Mouse (Mus musculus) erythroblast, embryonic 14.5 days (primary cell): Measurements from ENCODE around the gene 1700102P08Rik.

Experiments
- GATA1 ChIP-seq: IDR thresholded peaks from 2 replicates; pipeline ENCODE4 v1.6.1; 2012; ENCODE audit warnings: low read length, inconsistent platforms, mixed read lengths
- TAL1 ChIP-seq: IDR thresholded peaks from 3 replicates; pipeline ENCODE4 v1.6.1; 2012; ENCODE audit warnings: low read length, inconsistent platforms, mixed read lengths

DNA sequence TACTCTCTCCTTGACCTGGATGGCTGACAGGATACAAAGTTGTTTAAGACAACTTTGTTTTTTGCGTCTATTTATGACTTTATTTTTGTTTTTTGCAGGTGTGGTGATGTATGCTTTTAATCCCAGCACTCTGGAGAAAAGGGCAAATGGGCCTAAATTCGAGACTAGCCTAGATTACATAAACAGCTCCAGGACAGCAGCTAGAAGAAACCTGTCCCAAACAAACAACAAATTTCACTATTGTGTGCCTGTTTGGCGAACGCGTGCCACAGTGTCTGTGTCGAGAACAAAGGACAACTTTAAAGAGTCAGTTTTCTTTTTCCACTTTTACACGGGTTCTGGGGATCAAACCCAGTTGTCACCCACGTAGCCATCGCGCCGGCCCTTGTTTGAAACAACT, 45.6 kb upstream of the 1700102P08Rik start:
- TF ChIP-seq GATA1: no peak
- TF ChIP-seq TAL1: no peak
